Mouse (Mus musculus): ENCODE results near the gene Ppp1r13b.

The Ppp1r13b gene

GRCm38 (mm10) chr12:111878213-111878612, 29.7 kb downstream of the Ppp1r13b start:
- DNase-seq = peak; percentile 56

GRCm38 (mm10) chr12:111875499-111875898, 32.4 kb downstream of the Ppp1r13b start:
- no peak for DNase-seq

- DNase-seq = no peak
Observed at GRCm38 (mm10) chr12:111874601-111875140, 33.2 kb downstream of the Ppp1r13b start.

DNA sequence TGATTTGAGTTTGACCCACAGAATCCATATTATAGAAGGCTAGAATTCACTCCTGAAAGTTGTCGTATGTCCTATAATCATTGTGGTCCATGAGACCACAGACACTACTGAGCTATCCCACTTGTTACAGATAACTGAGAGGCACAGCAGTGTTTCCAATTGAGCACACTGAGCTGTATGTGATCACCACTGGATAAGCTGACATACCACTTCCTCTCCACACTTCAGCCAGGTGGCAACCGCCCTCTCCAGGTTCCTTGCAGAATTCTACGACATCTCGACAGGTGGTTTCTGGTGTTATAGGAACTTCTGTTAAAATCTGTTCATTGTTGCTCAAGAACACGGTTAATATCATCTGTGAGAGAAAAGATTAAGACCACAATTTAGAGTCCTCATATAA, 35.8 kb downstream of the Ppp1r13b start:
- no peak for DNase-seq

DNA sequence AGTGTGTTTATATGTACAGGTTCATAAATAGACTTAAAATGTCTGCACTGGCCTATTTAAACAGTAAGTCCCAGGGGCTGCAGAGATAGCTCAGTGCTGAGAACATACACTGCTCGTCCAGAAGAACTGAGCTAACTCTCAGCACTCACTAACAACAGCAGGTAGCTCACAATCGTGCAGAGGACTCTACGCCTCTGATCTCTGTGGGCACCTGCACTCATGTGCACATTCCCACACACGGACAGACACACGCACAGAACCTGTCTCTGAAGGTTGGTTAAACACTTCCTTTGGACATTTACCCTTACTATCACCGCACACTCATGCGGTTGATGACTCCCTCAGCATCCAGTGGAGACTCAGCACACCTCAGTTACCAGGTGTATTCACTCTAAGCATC, 37.1 kb downstream of the Ppp1r13b start:
- DNase-seq = no peak

GRCm38 (mm10) chr12:111869806-111870205, 38.1 kb downstream of the Ppp1r13b start:
- DNase-seq = no peak

DNA sequence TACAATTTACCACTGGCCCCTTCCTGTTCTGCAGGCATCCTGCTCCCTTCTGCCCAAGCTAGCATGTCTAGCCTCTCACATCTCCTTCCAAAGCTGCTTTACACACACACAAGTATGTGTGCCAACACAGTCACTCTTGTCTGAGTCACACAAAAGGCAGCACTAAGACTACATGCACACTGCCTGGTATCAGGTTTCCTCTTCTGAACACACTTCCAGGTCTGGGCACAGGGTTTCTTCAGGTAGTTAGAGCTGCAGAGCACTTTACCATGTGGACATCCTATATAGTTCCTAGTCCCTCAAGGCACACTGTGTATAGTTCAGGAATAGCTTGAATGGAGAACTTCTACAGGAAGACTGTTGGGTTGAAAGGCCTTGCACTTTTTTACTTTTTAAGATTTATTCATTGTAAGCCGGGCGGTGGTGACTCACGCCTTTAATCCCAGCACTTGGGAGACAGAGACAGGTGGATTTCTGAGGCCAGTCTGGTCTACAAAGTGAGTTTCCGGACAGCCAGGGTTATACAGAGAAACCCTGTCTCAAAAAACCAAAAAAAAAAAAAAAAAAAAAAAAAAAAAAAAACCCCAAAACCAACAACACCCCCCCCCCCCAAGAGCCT, 43.6 kb downstream of the Ppp1r13b start:
- no peak for DNase-seq

GRCm38 (mm10) chr12:111855448-111855847, 52.5 kb downstream of the Ppp1r13b start:
- no peak for DNase-seq

DNA sequence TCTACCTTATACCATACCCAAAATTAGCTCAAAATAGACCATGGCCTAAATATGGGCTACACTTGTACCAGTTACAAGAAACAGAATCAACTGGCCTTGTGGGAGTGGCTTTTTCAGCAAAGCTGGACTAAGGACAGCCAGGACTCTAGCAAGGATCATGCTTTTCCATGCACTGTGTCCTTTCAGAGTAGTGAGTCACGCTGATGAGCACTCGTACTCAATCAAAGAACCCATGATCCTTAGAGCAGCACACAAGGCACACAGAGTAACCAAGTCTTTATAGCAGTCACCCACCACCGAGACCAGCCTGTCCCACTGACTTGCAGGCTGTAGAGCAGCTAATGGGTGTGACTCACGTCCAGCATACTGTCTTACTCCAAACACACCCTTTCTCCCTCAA, 54.4 kb downstream of the Ppp1r13b start:
- DNase-seq = no peak

- DNase-seq = no peak
Observed at GRCm38 (mm10) chr12:111853011-111853436, 54.9 kb downstream of the Ppp1r13b start.

DNA sequence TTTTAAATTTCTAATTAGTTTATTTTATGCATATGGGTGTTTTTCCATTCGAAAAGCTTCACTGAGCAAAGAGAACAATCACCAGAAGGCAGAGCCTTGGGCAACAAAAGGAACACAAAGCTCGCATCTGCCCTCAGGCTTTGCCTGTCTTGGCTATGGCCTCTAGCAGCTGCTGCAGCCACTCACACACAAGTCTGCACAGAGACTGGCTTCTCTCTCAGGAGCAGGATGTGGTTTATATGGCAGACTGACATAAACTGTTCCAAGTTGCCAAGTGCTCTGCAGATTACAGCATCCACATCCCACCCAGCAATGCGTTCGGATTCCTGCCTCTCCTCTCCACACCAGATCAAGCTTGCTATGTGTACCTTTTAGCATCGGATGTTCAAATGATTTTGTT, 56.2 kb downstream of the Ppp1r13b start:
- DNase-seq = no peak

- no peak for DNase-seq
Observed at GRCm38 (mm10) chr12:111851235-111851634, 56.7 kb downstream of the Ppp1r13b start.

DNA sequence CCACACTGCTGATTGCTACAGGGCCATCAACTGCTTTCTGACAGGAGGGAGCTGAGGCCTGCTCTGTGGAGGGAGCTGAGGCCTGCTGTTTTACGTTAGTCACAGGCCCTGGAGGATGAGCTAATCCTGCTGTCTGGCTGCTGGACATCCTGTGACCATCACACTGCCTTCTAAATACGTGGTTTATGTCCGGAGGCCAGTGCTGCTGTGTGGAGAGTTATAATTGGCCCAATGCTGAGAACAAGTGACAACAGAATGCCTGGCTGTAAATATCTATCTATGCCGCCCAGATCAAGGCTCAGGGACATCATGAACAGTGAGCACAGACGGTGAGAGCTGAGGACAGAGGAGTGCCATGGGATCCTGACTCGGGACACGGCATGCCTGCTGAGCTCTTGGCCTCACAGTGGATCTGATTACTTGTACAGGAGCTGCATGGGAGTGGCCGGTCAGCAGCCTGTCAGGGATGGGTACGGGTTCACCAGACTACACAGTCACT, 59.6 kb downstream of the Ppp1r13b start:
- DNase-seq = peak; percentile 50

DNA sequence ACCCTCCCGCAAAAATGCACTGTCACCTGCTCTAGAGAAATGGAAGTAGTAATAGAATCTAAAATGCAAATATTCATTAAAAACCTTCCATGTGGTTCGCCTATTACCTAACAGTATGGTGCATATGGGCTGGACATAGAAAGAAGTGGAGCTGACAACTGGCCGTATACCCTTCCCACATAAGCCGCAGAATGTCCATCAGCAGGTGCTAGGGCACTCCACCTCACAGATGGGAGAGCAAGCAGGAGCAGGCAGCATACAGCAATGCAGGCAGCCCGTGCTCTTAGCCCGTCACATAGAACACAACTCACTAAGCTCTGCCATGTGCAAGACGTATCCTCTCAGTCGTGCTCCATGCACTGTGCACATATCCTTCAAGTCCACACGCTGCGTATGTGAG, 61.1 kb downstream of the Ppp1r13b start:
- no peak for DNase-seq

- no peak for DNase-seq
Observed at GRCm38 (mm10) chr12:111845953-111846352, 62.0 kb downstream of the Ppp1r13b start.

- DNase-seq = no peak
Observed at GRCm38 (mm10) chr12:111843470-111843869, 64.4 kb downstream of the Ppp1r13b start.

- no peak for DNase-seq
Observed at GRCm38 (mm10) chr12:111842565-111843433, 65.1 kb downstream of the Ppp1r13b start.

DNA sequence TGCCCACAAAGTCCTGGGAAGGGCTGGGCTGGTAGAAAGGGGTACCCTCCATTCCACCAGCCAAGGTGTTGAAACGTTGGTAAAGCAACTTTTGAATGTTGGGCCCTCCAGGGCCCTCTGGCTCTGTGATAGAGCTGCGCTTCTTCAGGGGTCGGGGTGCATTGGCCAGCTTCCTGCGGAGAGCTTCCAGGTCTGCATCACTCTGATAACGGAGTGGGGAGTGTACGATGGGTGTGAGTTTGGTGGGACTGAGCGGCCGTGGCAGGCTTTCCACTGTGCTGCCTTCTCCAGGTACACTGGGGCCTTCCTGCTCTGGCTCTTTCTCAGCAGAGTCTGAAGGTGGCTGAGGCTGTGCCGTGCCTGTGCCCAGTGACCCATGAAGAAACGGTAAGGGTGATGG, 74.5 kb downstream of the Ppp1r13b start:
- no peak for DNase-seq

DNA sequence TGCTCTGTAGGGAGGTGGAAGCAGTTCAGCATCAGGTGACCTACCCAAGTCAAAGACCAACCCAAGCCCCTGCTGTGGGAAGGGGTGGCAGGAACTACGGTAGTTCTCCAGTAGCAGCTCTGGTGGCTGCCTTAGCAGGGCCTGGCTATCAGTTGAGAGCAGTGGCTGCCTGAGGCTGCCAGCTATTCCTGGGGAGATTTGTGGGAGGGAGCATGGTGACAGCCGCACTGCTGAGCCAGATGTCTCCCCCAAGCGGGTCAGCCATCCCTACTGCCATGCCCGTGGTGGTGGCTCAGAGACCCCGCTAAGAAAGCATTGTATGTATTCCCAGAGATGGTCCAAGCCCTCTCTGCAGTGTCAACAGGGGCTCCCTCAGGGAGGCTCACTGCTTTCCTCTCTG, 75.3 kb downstream of the Ppp1r13b start:
- no peak for DNase-seq

DNA sequence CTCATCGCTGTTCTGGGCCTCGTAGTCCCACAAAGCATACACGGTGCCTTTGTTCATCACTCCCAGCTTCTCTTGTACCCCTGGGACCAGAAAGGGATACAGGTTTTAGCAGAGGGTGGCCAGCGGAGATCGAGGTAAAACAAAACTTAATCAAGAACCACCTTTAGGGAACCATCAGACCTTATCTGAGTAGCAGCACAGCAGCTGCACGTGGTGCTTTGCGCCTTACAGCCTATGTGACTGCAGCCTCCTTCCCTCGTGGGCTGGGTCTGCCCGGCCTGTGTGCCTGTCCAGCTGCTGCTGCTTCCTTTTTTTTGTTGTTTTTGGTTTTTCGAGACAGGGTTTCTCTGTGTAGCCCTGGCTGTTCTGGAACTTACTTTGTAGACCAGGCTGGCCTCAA, 77.5 kb downstream of the Ppp1r13b start:
- DNase-seq = no peak

GRCm38 (mm10) chr12:111829954-111830353, 78.0 kb downstream of the Ppp1r13b start:
- peak; percentile 74 for DNase-seq

DNA sequence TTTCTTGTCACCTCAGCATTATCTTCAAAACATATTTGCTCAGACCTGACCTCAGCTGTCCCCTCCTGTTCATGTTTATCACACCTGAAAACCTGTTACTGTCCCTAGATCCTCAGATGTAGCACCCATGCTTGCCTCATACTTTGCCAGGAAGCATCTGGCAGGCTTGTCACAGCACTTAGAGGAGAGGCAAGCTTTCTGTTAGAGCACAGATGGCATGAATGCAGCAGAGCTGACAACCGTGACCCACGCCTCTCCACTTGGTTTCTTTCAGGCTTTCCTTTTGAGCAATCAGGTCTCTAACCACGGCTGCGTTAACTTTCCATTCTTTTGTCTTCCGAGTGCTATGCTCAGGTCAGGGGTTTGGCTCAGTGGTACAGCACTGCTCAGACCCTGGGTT, 78.5 kb downstream of the Ppp1r13b start:
- no peak for DNase-seq

GRCm38 (mm10) chr12:111827556-111827955, 80.4 kb downstream of the Ppp1r13b start:
- no peak for DNase-seq

DNA sequence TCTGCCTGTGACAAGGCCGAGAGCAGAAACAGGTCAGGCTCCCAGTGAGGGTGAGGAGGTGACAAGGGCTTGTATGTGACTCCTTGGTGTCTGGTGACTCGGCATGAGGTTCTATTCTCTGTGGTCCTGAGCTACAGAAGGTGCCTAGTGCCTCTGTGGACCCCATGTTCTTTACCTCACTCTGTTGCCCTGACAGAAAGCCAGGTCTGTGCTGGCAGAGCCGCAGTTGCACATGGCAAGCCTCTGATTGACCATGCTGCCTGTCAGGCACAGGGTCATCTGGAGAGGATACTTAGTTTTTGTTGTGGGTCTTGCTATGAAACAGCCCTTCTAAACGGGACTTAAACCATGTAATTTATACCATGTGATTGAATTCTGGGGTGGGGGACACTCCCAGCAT, 86.0 kb downstream of the Ppp1r13b start:
- DNase-seq = no peak

Data from cerebellum, adult 9-11 months (tissue).